8 mouse cellular contexts compared by ENCODE assay signal in genomic region chr2:128124693-128125092, GRCm38 (mm10). TPM values are rescaled to one million over a fixed set of nuclear protein-coding genes. Genes with fewer than 3 reads are reported as not detected.
DNase-seq lines count a peak whose midpoint lies in the region; ATAC-seq and TF ChIP-seq lines count a peak whose summit lies in the region.

No protein-coding gene starts in this region.

- H3K27ac ChIP-seq in kidney, embryonic 16.5 days (ENCODE audit: low read length): no peak overlapping the region
- no peak overlapping the region for H3K27ac ChIP-seq in forebrain, embryonic 11.5 days (ENCODE audit: low read depth, low read length)
- no peak overlapping the region for H3K27ac ChIP-seq in limb, embryonic 14.5 days (replicated peaks; ENCODE audit: low read depth, low read length)
- no peak overlapping the region for H3K27ac ChIP-seq in neural tube, embryonic 15.5 days (replicated peaks)
- no peak overlapping the region for H3K27ac ChIP-seq in kidney, adult 2 months (ENCODE audit: insufficient read depth, low read depth, low read length)

- H3K4me3 ChIP-seq in kidney, embryonic 16.5 days (ENCODE audit: low read length): peak overlapping the region; percentile 79
- H3K4me3 ChIP-seq in forebrain, embryonic 11.5 days (ENCODE audit: low read depth, low read length): peak overlapping the region; percentile 66
- H3K4me3 ChIP-seq in limb, embryonic 14.5 days (replicated peaks; ENCODE audit: low read length): peak overlapping the region; percentile 66
- peak overlapping the region; percentile 70 for H3K4me3 ChIP-seq in neural tube, embryonic 15.5 days (replicated peaks)
- no peak overlapping the region for H3K4me3 ChIP-seq in kidney, adult 2 months (ENCODE audit: insufficient read depth, low read depth, low read length)

- TF ChIP-seq POLR2A in limb, embryonic 14.5 days (IDR thresholded peaks at IDR 0.05; ENCODE audit: borderline replicate concordance, extremely low read depth, insufficient read depth, insufficient read length): no peak
- TF ChIP-seq POLR2A in kidney, adult 2 months (IDR thresholded peaks at IDR 0.05; ENCODE audit: low read depth, low read length): no peak

- TF ChIP-seq CTCF in kidney, adult 2 months (conservative IDR thresholded peaks at IDR 0.05; ENCODE audit: insufficient read depth, insufficient read length, low read depth, low read length): no peak

- no peaks in the 10 kb centered on the region for H3K9me3 ChIP-seq in kidney, embryonic 16.5 days (ENCODE audit: low read length)
- H3K9me3 ChIP-seq in forebrain, embryonic 11.5 days (ENCODE audit: control insufficient read depth, low read length): no peaks in the 10 kb centered on the region
- no peaks in the 10 kb centered on the region for H3K9me3 ChIP-seq in limb, embryonic 14.5 days (ENCODE audit: control insufficient read depth, low read length)
- H3K9me3 ChIP-seq in neural tube, embryonic 15.5 days (replicated peaks): no peaks in the 10 kb centered on the region

- ATAC-seq in kidney, embryonic 16.5 days (ENCODE audit: low FRiP score, low TSS enrichment): no peak
- no peak for ATAC-seq in forebrain, embryonic 11.5 days (replicated peaks; ENCODE audit: low FRiP score)
- no peak for ATAC-seq in limb, embryonic 14.5 days (ENCODE audit: low FRiP score, low read depth)
- no peak for ATAC-seq in neural tube, embryonic 15.5 days (ENCODE audit: low FRiP score)

- peaks cover 25% of the 10 kb centered on the region for H3K27me3 ChIP-seq in kidney, embryonic 16.5 days (ENCODE audit: insufficient read depth, low read length)
- H3K27me3 ChIP-seq in forebrain, embryonic 11.5 days (ENCODE audit: control insufficient read depth, insufficient read depth, low read length): peaks cover 22% of the 10 kb centered on the region
- peaks cover 34% of the 10 kb centered on the region for H3K27me3 ChIP-seq in limb, embryonic 14.5 days (ENCODE audit: control insufficient read depth, insufficient read depth, low read length)
- peaks cover 32% of the 10 kb centered on the region for H3K27me3 ChIP-seq in neural tube, embryonic 15.5 days (replicated peaks)
- no peaks in the 10 kb centered on the region for H3K27me3 ChIP-seq in kidney, adult 2 months (replicated peaks; ENCODE audit: control insufficient read depth, insufficient read depth, low read length)

- H3K4me1 ChIP-seq in kidney, embryonic 16.5 days (ENCODE audit: insufficient read depth, low read length): peaks cover 46% of the 10 kb centered on the region
- peaks cover 26% of the 10 kb centered on the region for H3K4me1 ChIP-seq in forebrain, embryonic 11.5 days (replicated peaks; ENCODE audit: control insufficient read depth, insufficient read depth, low read length)
- peaks cover 37% of the 10 kb centered on the region for H3K4me1 ChIP-seq in limb, embryonic 14.5 days (ENCODE audit: control insufficient read depth, insufficient read depth, low read length)
- peaks cover 54% of the 10 kb centered on the region for H3K4me1 ChIP-seq in neural tube, embryonic 15.5 days
- H3K4me1 ChIP-seq in kidney, adult 2 months (ENCODE audit: control insufficient read depth, insufficient read depth, low read length): peaks cover 9% of the 10 kb centered on the region

- DNase-seq in kidney, adult 11 months: no peak
- DNase-seq in forebrain, embryonic 11.5 days (ENCODE audit: low spot score): peak; percentile 56
- DNase-seq in limb, embryonic 14.5 days (ENCODE audit: low spot score): no peak
- DNase-seq in layer of hippocampus, adult 8-10 months (ENCODE audit: low spot score in 2 of 2): no peak
- no peak for DNase-seq in kidney, adult 2 months
- DNase-seq in thymus, postnatal 10 days (ENCODE audit: low spot score in 2 of 2): no peak

- H3K9ac ChIP-seq in kidney, embryonic 16.5 days (replicated peaks; ENCODE audit: low read length): peak overlapping the region; percentile 88
- peak overlapping the region; percentile 65 for H3K9ac ChIP-seq in forebrain, embryonic 11.5 days (ENCODE audit: low read length)
- peak overlapping the region; percentile 13; the same call in 1 of the 2 replicates for H3K9ac ChIP-seq in limb, embryonic 14.5 days (ENCODE audit: low read depth, low read length, severe bottlenecking)
- H3K9ac ChIP-seq in neural tube, embryonic 15.5 days (replicated peaks): 0 out of 2 replicates have a peak overlapping the region, but pooled peaks have one; percentile 68

- H3K4me2 ChIP-seq in kidney, embryonic 16.5 days (replicated peaks; ENCODE audit: low read depth, low read length): peak overlapping the region; percentile 95
- peak overlapping the region; percentile 99 for H3K4me2 ChIP-seq in forebrain, embryonic 11.5 days (ENCODE audit: low read depth, low read length, severe bottlenecking)
- H3K4me2 ChIP-seq in limb, embryonic 14.5 days (replicated peaks; ENCODE audit: low read depth, low read length, severe bottlenecking): peak overlapping the region; percentile 98
- peak overlapping the region; percentile 100 for H3K4me2 ChIP-seq in neural tube, embryonic 15.5 days

- 0 out of 2 replicates have a peak, but pooled peaks cover 2% of the 10 kb centered on the region for H3K36me3 ChIP-seq in kidney, embryonic 16.5 days (ENCODE audit: insufficient read depth, low read length)
- H3K36me3 ChIP-seq in forebrain, embryonic 11.5 days (ENCODE audit: control insufficient read depth, insufficient read depth, low read length): peaks cover under 1% of the 10 kb centered on the region; the same call in 1 of the 2 replicates
- 0 out of 2 replicates have a peak, but pooled peaks cover 2% of the 10 kb centered on the region for H3K36me3 ChIP-seq in limb, embryonic 14.5 days (ENCODE audit: control insufficient read depth, insufficient read depth, low read length)
- no peaks in the 10 kb centered on the region for H3K36me3 ChIP-seq in neural tube, embryonic 15.5 days
- H3K36me3 ChIP-seq in kidney, adult 2 months (ENCODE audit: control insufficient read depth, insufficient read depth, low read length): no peaks in the 10 kb centered on the region

- WGBS in kidney, embryonic 16.5 days: 11% methylated on average over 15 of the region's 15 CpGs
- 2% methylated on average over 15 of the region's 15 CpGs for WGBS in forebrain, embryonic 11.5 days
- whole genome bisulfite sequencing in limb, embryonic 14.5 days: 6% methylated on average over 15 of the region's 15 CpGs
- WGBS in neural tube, embryonic 15.5 days: 5% methylated on average over 15 of the region's 15 CpGs
- 61% methylated on average over 15 of the region's 15 CpGs for WGBS in kidney, adult 2 months

RNA-seq across cellular contexts. Expression of gene Bcl2l11, which starts 1.1 kb away (rescaled TPM):
- polyA plus RNA-seq in kidney, embryonic 16.5 days (2015; fragmentation: Nextera tagmentation; extraction: Ambion mirVana): 25.6 and 28.2 TPM in 2 replicates
- polyA plus RNA-seq in forebrain, embryonic 11.5 days (2014; fragmentation: Nextera tagmentation; extraction: Ambion mirVana): 16.8 and 17.7 TPM in 2 replicates
- polyA plus RNA-seq in limb, embryonic 14.5 days (2012; rRNA removed): 30.5 and 34.6 TPM in 2 replicates
- 18.3 and 22.7 TPM in 2 replicates for polyA plus RNA-seq in limb, embryonic 14.5 days (2014; fragmentation: Nextera tagmentation; extraction: Ambion mirVana)
- 10.1 and 11.8 TPM in 2 replicates for polyA plus RNA-seq in neural tube, embryonic 15.5 days (2015; fragmentation: Nextera tagmentation; extraction: Ambion mirVana)
- total RNA-seq in layer of hippocampus, adult 8-10 months (2022): 1 to 10 TPM; 5.1 to 8.1 (median 6.5) TPM
- polyA plus RNA-seq in kidney, adult 2 months (2012; rRNA removed): 7.1 and 7.8 TPM in 2 replicates

Comparison
In these comparisons a context has a peak if more than half of its experiments do, and no peak if none do; other contexts are left out.
1. H3K9ac ChIP-seq: peak in every context shown above with its lines; median percentile 88 in kidney, embryonic 16.5 days; 68 in neural tube, embryonic 15.5 days; 65 in forebrain, embryonic 11.5 days; 13 in limb, embryonic 14.5 days.